Mouse (Mus musculus): ENCODE data around the gene Ccl5. TPM values are rescaled to one million over a fixed set of nuclear protein-coding genes. Genes with fewer than 3 reads are reported as not detected.

Ccl5 gene
- polyA plus RNA-seq, 1 experiment = 519 TPM

GRCm38 (mm10) chr11:83541415-83541814 is 11.1 kb upstream of the Ccl5 start:
- DNase-seq (ENCODE audit: low read depth in 1 of 2, low spot score in 2 of 2) = no peak
- Histone ChIP-seq H3K27ac (ENCODE audit: insufficient read depth, low read length) (no peak overlapping the region; the same call in 1 of the 2 replicates), H3K36me3 (ENCODE audit: control insufficient read depth, insufficient read depth, low read length) (no peaks in the 10 kb centered on the region), H3K4me1 (ENCODE audit: control insufficient read depth, insufficient read depth, insufficient read length) (peaks cover 2% of the 10 kb centered on the region; the same call in 1 of the 2 replicates), H3K27me3 (ENCODE audit: control insufficient read depth, insufficient read depth, low read length) (no peaks in the 10 kb centered on the region), H3K4me3 (ENCODE audit: extremely low read depth, insufficient read depth, insufficient read length) (no peak overlapping the region)
- TF ChIP-seq CTCF (IDR thresholded peaks at IDR 0.05; ENCODE audit: extremely low read depth, insufficient read depth, insufficient read length, insufficient replicate concordance) (no peak), POLR2A (IDR thresholded peaks at IDR 0.05; ENCODE audit: low read depth, low read length) (no peak)
- WGBS = 83% methylated on average over 3 of the region's 3 CpGs

- DNase-seq (ENCODE audit: low read depth in 1 of 2, low spot score in 2 of 2) = no peak
- no peak overlapping the region; the same call in 1 of the 2 replicates for H3K27ac ChIP-seq (ENCODE audit: insufficient read depth, low read length)
- TF ChIP-seq POLR2A (IDR thresholded peaks at IDR 0.05; ENCODE audit: low read depth, low read length) (no peak), CTCF (IDR thresholded peaks at IDR 0.05; ENCODE audit: extremely low read depth, insufficient read depth, insufficient read length, insufficient replicate concordance) (no peak)
- no peak overlapping the region for H3K4me3 ChIP-seq (ENCODE audit: extremely low read depth, insufficient read depth, insufficient read length)
- H3K27me3 ChIP-seq (ENCODE audit: control insufficient read depth, insufficient read depth, low read length) = no peaks in the 10 kb centered on the region
- no peaks in the 10 kb centered on the region for H3K36me3 ChIP-seq (ENCODE audit: control insufficient read depth, insufficient read depth, low read length)
- peaks cover 2% of the 10 kb centered on the region; the same call in 1 of the 2 replicates for H3K4me1 ChIP-seq (ENCODE audit: control insufficient read depth, insufficient read depth, insufficient read length)
- WGBS = 87% methylated on average over 2 of the region's 2 CpGs
Observed at GRCm38 (mm10) chr11:83540931-83541330, 10.6 kb upstream of the Ccl5 start.

DNA sequence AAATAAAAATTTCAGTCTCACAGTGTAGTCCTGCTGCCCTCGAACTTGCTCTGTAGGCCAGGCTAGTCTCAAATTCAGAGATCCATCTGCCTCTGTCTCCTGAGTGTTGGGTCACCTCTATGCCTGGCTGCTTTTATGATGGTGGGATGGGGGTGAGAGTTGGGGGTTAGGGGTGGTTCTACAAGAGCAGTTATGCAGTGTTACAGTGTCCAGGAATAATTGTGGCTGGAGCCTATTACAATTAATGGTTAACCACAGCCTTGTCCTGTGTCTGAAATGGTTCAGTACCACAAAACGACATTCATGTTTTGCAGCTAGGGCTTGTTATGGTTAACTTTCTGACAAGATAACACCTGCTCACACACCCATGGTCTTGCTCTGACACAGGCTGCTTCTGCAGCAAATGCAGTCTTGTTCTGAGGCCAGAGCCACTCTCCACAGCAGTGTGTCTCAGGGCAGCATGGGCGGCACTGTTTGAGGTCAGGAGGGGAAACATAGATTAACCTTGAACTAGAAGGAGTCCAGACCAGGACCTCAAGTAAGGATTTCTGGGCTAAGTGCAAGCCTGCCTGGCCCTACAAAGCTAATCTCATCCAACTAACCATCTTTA is 8.5 kb upstream of the Ccl5 start:
- Histone ChIP-seq H3K27ac (ENCODE audit: insufficient read depth, low read length) (no peak overlapping the region), H3K36me3 (ENCODE audit: control insufficient read depth, insufficient read depth, low read length) (no peaks in the 10 kb centered on the region), H3K4me3 (ENCODE audit: extremely low read depth, insufficient read depth, insufficient read length) (no peak overlapping the region), H3K4me1 (ENCODE audit: control insufficient read depth, insufficient read depth, insufficient read length) (peaks cover 4% of the 10 kb centered on the region; the same call in 1 of the 2 replicates), H3K27me3 (ENCODE audit: control insufficient read depth, insufficient read depth, low read length) (no peaks in the 10 kb centered on the region)
- WGBS = 66% methylated on average over 3 of the region's 3 CpGs
- no peak for DNase-seq (ENCODE audit: low read depth in 1 of 2, low spot score in 2 of 2)
- no peak for TF ChIP-seq CTCF (IDR thresholded peaks at IDR 0.05; ENCODE audit: extremely low read depth, insufficient read depth, insufficient read length, insufficient replicate concordance)
- no peak for TF ChIP-seq POLR2A (IDR thresholded peaks at IDR 0.05; ENCODE audit: low read depth, low read length)

- Histone ChIP-seq H3K27ac (ENCODE audit: insufficient read depth, low read length) (peak overlapping the region; percentile 46), H3K27me3 (ENCODE audit: control insufficient read depth, insufficient read depth, low read length) (no peaks in the 10 kb centered on the region), H3K36me3 (ENCODE audit: control insufficient read depth, insufficient read depth, low read length) (no peaks in the 10 kb centered on the region), H3K4me3 (ENCODE audit: extremely low read depth, insufficient read depth, insufficient read length) (no peak overlapping the region), H3K4me1 (ENCODE audit: control insufficient read depth, insufficient read depth, insufficient read length) (peaks cover 4% of the 10 kb centered on the region; the same call in 1 of the 2 replicates)
- no peak for TF ChIP-seq POLR2A (IDR thresholded peaks at IDR 0.05; ENCODE audit: low read depth, low read length)
- TF ChIP-seq CTCF (IDR thresholded peaks at IDR 0.05; ENCODE audit: extremely low read depth, insufficient read depth, insufficient read length, insufficient replicate concordance) = no peak
- DNase-seq (ENCODE audit: low read depth in 1 of 2, low spot score in 2 of 2) = no peak
- WGBS = 65% methylated on average over 3 of the region's 3 CpGs
Observed at GRCm38 (mm10) chr11:83536831-83537230, 6.5 kb upstream of the Ccl5 start.

- TF ChIP-seq POLR2A (IDR thresholded peaks at IDR 0.05; ENCODE audit: low read depth, low read length) (no peak), CTCF (IDR thresholded peaks at IDR 0.05; ENCODE audit: extremely low read depth, insufficient read depth, insufficient read length, insufficient replicate concordance) (no peak)
- Histone ChIP-seq H3K27me3 (ENCODE audit: control insufficient read depth, insufficient read depth, low read length) (no peaks in the 10 kb centered on the region), H3K4me3 (ENCODE audit: extremely low read depth, insufficient read depth, insufficient read length) (no peak overlapping the region), H3K27ac (ENCODE audit: insufficient read depth, low read length) (peak overlapping the region; percentile 41), H3K4me1 (ENCODE audit: control insufficient read depth, insufficient read depth, insufficient read length) (peaks cover 4% of the 10 kb centered on the region; the same call in 1 of the 2 replicates), H3K36me3 (ENCODE audit: control insufficient read depth, insufficient read depth, low read length) (no peaks in the 10 kb centered on the region)
- no peak for DNase-seq (ENCODE audit: low read depth in 1 of 2, low spot score in 2 of 2)
- WGBS = 46% methylated on average over 13 of the region's 13 CpGs
Observed at GRCm38 (mm10) chr11:83534609-83535423, 4.5 kb upstream of the Ccl5 start.

DNA sequence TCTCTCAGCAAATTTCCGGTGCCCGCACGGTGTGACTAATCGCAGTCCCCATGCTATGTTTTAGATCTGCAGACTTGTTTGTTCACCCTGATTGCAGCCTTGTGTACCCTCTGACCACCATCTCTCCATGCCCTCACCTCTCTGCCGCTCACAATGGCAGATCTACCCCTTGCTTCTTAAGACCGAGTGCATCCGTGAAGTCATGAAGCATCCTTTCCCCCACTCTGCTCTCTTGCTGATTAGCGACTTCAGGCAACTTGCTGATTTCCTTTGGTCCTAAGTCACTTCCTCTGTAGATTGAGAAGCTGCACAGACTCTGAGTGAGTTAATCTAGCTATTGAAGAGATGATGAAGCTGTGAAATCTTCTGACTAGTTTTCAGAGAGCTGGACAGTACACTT is 3.8 kb upstream of the Ccl5 start:
- Histone ChIP-seq H3K4me1 (ENCODE audit: control insufficient read depth, insufficient read depth, insufficient read length) (peaks cover 4% of the 10 kb centered on the region; the same call in 1 of the 2 replicates), H3K27ac (ENCODE audit: insufficient read depth, low read length) (peak overlapping the region; percentile 41)
- DNase-seq (ENCODE audit: low read depth in 1 of 2, low spot score in 2 of 2) = no peak

More for the DNA sequence above, 3.8 kb upstream of the Ccl5 start:
- 64% methylated on average over 8 of the region's 8 CpGs for WGBS
- no peak for TF ChIP-seq CTCF (IDR thresholded peaks at IDR 0.05; ENCODE audit: extremely low read depth, insufficient read depth, insufficient read length, insufficient replicate concordance)
- no peak for TF ChIP-seq POLR2A (IDR thresholded peaks at IDR 0.05; ENCODE audit: low read depth, low read length)
- H3K36me3 ChIP-seq (ENCODE audit: control insufficient read depth, insufficient read depth, low read length) = no peaks in the 10 kb centered on the region
- no peaks in the 10 kb centered on the region for H3K27me3 ChIP-seq (ENCODE audit: control insufficient read depth, insufficient read depth, low read length)
- no peak overlapping the region for H3K4me3 ChIP-seq (ENCODE audit: extremely low read depth, insufficient read depth, insufficient read length)
